Mouse (Mus musculus): ENCODE data around the gene Lmntd1. TPM values are rescaled to one million over a fixed set of nuclear protein-coding genes. Genes with fewer than 3 reads are reported as not detected.

The Lmntd1 gene
- polyA plus RNA-seq, 1 experiment: 0.04 TPM

GRCm38 (mm10) chr6:145593991-145594390 is 20.1 kb downstream of the Lmntd1 start:
- TF ChIP-seq POLR2A (IDR thresholded peaks at IDR 0.05; ENCODE audit: low read depth, low read length) (no peak), CTCF (IDR thresholded peaks at IDR 0.05; ENCODE audit: extremely low read depth, insufficient read depth, insufficient read length, insufficient replicate concordance) (no peak)
- no peak overlapping the region for H3K27ac ChIP-seq (ENCODE audit: insufficient read depth, low read length)
- no peak for DNase-seq (ENCODE audit: low read depth in 1 of 2, low spot score in 2 of 2)
- 87% methylated on average over 7 of the region's 7 CpGs for WGBS
- H3K4me1 ChIP-seq (ENCODE audit: control insufficient read depth, insufficient read depth, insufficient read length): peaks cover 2% of the 10 kb centered on the region; the same call in 1 of the 2 replicates
- H3K4me3 ChIP-seq (ENCODE audit: extremely low read depth, insufficient read depth, insufficient read length): no peak overlapping the region
- no peaks in the 10 kb centered on the region for H3K36me3 ChIP-seq (ENCODE audit: control insufficient read depth, insufficient read depth, low read length)
- H3K27me3 ChIP-seq (ENCODE audit: control insufficient read depth, insufficient read depth, low read length): no peaks in the 10 kb centered on the region

GRCm38 (mm10) chr6:145592531-145592998 is 21.6 kb downstream of the Lmntd1 start:
- no peak overlapping the region for H3K4me3 ChIP-seq (ENCODE audit: extremely low read depth, insufficient read depth, insufficient read length)
- DNase-seq (ENCODE audit: low read depth in 1 of 2, low spot score in 2 of 2): no peak
- H3K27me3 ChIP-seq (ENCODE audit: control insufficient read depth, insufficient read depth, low read length): no peaks in the 10 kb centered on the region
- H3K27ac ChIP-seq (ENCODE audit: insufficient read depth, low read length): no peak overlapping the region
- H3K36me3 ChIP-seq (ENCODE audit: control insufficient read depth, insufficient read depth, low read length): no peaks in the 10 kb centered on the region
- peaks cover 2% of the 10 kb centered on the region; the same call in 1 of the 2 replicates for H3K4me1 ChIP-seq (ENCODE audit: control insufficient read depth, insufficient read depth, insufficient read length)
- WGBS: 83% methylated on average over 8 of the region's 8 CpGs
- TF ChIP-seq CTCF (IDR thresholded peaks at IDR 0.05; ENCODE audit: extremely low read depth, insufficient read depth, insufficient read length, insufficient replicate concordance): no peak
- TF ChIP-seq POLR2A (IDR thresholded peaks at IDR 0.05; ENCODE audit: low read depth, low read length): no peak

- H3K36me3 ChIP-seq (ENCODE audit: control insufficient read depth, insufficient read depth, low read length): no peaks in the 10 kb centered on the region
- no peak for TF ChIP-seq CTCF (IDR thresholded peaks at IDR 0.05; ENCODE audit: extremely low read depth, insufficient read depth, insufficient read length, insufficient replicate concordance)
- no peak for TF ChIP-seq POLR2A (IDR thresholded peaks at IDR 0.05; ENCODE audit: low read depth, low read length)
- no peak overlapping the region for H3K4me3 ChIP-seq (ENCODE audit: extremely low read depth, insufficient read depth, insufficient read length)
- H3K27me3 ChIP-seq (ENCODE audit: control insufficient read depth, insufficient read depth, low read length): no peaks in the 10 kb centered on the region
- H3K27ac ChIP-seq (ENCODE audit: insufficient read depth, low read length): no peak overlapping the region
- H3K4me1 ChIP-seq (ENCODE audit: control insufficient read depth, insufficient read depth, insufficient read length): peaks cover 2% of the 10 kb centered on the region; the same call in 1 of the 2 replicates
- DNase-seq (ENCODE audit: low read depth in 1 of 2, low spot score in 2 of 2): no peak
- 64% methylated on average over 6 of the region's 6 CpGs for WGBS
Measured at GRCm38 (mm10) chr6:145592036-145592435, 22.1 kb downstream of the Lmntd1 start.

- H3K4me3 ChIP-seq (ENCODE audit: extremely low read depth, insufficient read depth, insufficient read length): no peak overlapping the region
- no peak overlapping the region for H3K27ac ChIP-seq (ENCODE audit: insufficient read depth, low read length)
- H3K27me3 ChIP-seq (ENCODE audit: control insufficient read depth, insufficient read depth, low read length): no peaks in the 10 kb centered on the region
- WGBS: 94% methylated on average over 1 of the region's 1 CpGs
- no peak for DNase-seq (ENCODE audit: low read depth in 1 of 2, low spot score in 2 of 2)
- TF ChIP-seq CTCF (IDR thresholded peaks at IDR 0.05; ENCODE audit: extremely low read depth, insufficient read depth, insufficient read length, insufficient replicate concordance) (no peak), POLR2A (IDR thresholded peaks at IDR 0.05; ENCODE audit: low read depth, low read length) (no peak)
- H3K4me1 ChIP-seq (ENCODE audit: control insufficient read depth, insufficient read depth, insufficient read length): peaks cover 2% of the 10 kb centered on the region; the same call in 1 of the 2 replicates
- no peaks in the 10 kb centered on the region for H3K36me3 ChIP-seq (ENCODE audit: control insufficient read depth, insufficient read depth, low read length)
Measured at GRCm38 (mm10) chr6:145591578-145591977, 22.5 kb downstream of the Lmntd1 start.

- Histone ChIP-seq H3K4me1 (ENCODE audit: control insufficient read depth, insufficient read depth, insufficient read length) (peaks cover 2% of the 10 kb centered on the region; the same call in 1 of the 2 replicates), H3K27ac (ENCODE audit: insufficient read depth, low read length) (no peak overlapping the region), H3K4me3 (ENCODE audit: extremely low read depth, insufficient read depth, insufficient read length) (no peak overlapping the region), H3K27me3 (ENCODE audit: control insufficient read depth, insufficient read depth, low read length) (no peaks in the 10 kb centered on the region), H3K36me3 (ENCODE audit: control insufficient read depth, insufficient read depth, low read length) (no peaks in the 10 kb centered on the region)
- DNase-seq (ENCODE audit: low read depth in 1 of 2, low spot score in 2 of 2): no peak
- no peak for TF ChIP-seq POLR2A (IDR thresholded peaks at IDR 0.05; ENCODE audit: low read depth, low read length)
- TF ChIP-seq CTCF (IDR thresholded peaks at IDR 0.05; ENCODE audit: extremely low read depth, insufficient read depth, insufficient read length, insufficient replicate concordance): no peak
- 93% methylated on average over 11 of the region's 11 CpGs for WGBS
Measured at GRCm38 (mm10) chr6:145590501-145591293, 23.4 kb downstream of the Lmntd1 start.

- DNase-seq (ENCODE audit: low read depth in 1 of 2, low spot score in 2 of 2): no peak
- Histone ChIP-seq H3K36me3 (ENCODE audit: control insufficient read depth, insufficient read depth, low read length) (no peaks in the 10 kb centered on the region), H3K4me3 (ENCODE audit: extremely low read depth, insufficient read depth, insufficient read length) (no peak overlapping the region), H3K4me1 (ENCODE audit: control insufficient read depth, insufficient read depth, insufficient read length) (peaks cover 2% of the 10 kb centered on the region; the same call in 1 of the 2 replicates), H3K27me3 (ENCODE audit: control insufficient read depth, insufficient read depth, low read length) (no peaks in the 10 kb centered on the region), H3K27ac (ENCODE audit: insufficient read depth, low read length) (no peak overlapping the region)
- 91% methylated on average over 21 of the region's 21 CpGs for WGBS
- TF ChIP-seq POLR2A (IDR thresholded peaks at IDR 0.05; ENCODE audit: low read depth, low read length): no peak
- TF ChIP-seq CTCF (IDR thresholded peaks at IDR 0.05; ENCODE audit: extremely low read depth, insufficient read depth, insufficient read length, insufficient replicate concordance): no peak
Measured at GRCm38 (mm10) chr6:145585052-145585973, 28.8 kb downstream of the Lmntd1 start.
